Mouse (Mus musculus) retina, adult 2 months (tissue): Measurements from ENCODE around the gene Plpp3.

ENCODE experiments used
- DNase-seq: peaks from one replicate; pipeline ENCODE4 v3.0.0-alpha.2; 2012; ENCODE audit warnings: low read depth, low spot score

Plpp3 gene

GRCm38 (mm10) chr4:105158651-105159530 is 1.7 kb downstream of the Plpp3 start:
- no peak for DNase-seq

- no peak for DNase-seq
Observed at GRCm38 (mm10) chr4:105159531-105159870, 2.4 kb downstream of the Plpp3 start.

- DNase-seq: no peak
Observed at GRCm38 (mm10) chr4:105160470-105160869, 3.3 kb downstream of the Plpp3 start.

GRCm38 (mm10) chr4:105162014-105162413 is 4.9 kb downstream of the Plpp3 start:
- no peak for DNase-seq

GRCm38 (mm10) chr4:105162676-105163075 is 5.5 kb downstream of the Plpp3 start:
- DNase-seq: no peak

GRCm38 (mm10) chr4:105163981-105164411 is 6.8 kb downstream of the Plpp3 start:
- no peak for DNase-seq

GRCm38 (mm10) chr4:105164952-105165351 is 7.8 kb downstream of the Plpp3 start:
- DNase-seq: no peak

- DNase-seq: no peak
Observed at GRCm38 (mm10) chr4:105169093-105169571, 12.0 kb downstream of the Plpp3 start.

- DNase-seq: no peak
Observed at GRCm38 (mm10) chr4:105169826-105170810, 13.0 kb downstream of the Plpp3 start.

- DNase-seq: no peak
Observed at GRCm38 (mm10) chr4:105170811-105171401, 13.8 kb downstream of the Plpp3 start.

- no peak for DNase-seq
Observed at GRCm38 (mm10) chr4:105171432-105171831, 14.3 kb downstream of the Plpp3 start.

GRCm38 (mm10) chr4:105174778-105175177 is 17.6 kb downstream of the Plpp3 start:
- DNase-seq: no peak

- no peak for DNase-seq
Observed at GRCm38 (mm10) chr4:105175255-105176035, 18.3 kb downstream of the Plpp3 start.

- no peak for DNase-seq
Observed at GRCm38 (mm10) chr4:105181014-105181658, 24.0 kb downstream of the Plpp3 start.

- DNase-seq: no peak
Observed at GRCm38 (mm10) chr4:105181659-105182167, 24.6 kb downstream of the Plpp3 start.

- no peak for DNase-seq
Observed at GRCm38 (mm10) chr4:105182249-105182648, 25.1 kb downstream of the Plpp3 start.

- no peak for DNase-seq
Observed at GRCm38 (mm10) chr4:105184490-105184889, 27.3 kb downstream of the Plpp3 start.

GRCm38 (mm10) chr4:105184924-105185323 is 27.8 kb downstream of the Plpp3 start:
- no peak for DNase-seq

GRCm38 (mm10) chr4:105186654-105187053 is 29.5 kb downstream of the Plpp3 start:
- DNase-seq: no peak

GRCm38 (mm10) chr4:105187873-105188272 is 30.7 kb downstream of the Plpp3 start:
- DNase-seq: no peak
